Mouse (Mus musculus): Measurements from ENCODE around the gene Coil.
A peak's percentile ranks its signal among the peaks of the same experiment; 100 is the strongest.
"Not testable (repeated sequence)": the region's sequence is repeated elsewhere in the genome, so short reads cannot be mapped to it uniquely, and the experiment has no call there.

The Coil gene

DNA sequence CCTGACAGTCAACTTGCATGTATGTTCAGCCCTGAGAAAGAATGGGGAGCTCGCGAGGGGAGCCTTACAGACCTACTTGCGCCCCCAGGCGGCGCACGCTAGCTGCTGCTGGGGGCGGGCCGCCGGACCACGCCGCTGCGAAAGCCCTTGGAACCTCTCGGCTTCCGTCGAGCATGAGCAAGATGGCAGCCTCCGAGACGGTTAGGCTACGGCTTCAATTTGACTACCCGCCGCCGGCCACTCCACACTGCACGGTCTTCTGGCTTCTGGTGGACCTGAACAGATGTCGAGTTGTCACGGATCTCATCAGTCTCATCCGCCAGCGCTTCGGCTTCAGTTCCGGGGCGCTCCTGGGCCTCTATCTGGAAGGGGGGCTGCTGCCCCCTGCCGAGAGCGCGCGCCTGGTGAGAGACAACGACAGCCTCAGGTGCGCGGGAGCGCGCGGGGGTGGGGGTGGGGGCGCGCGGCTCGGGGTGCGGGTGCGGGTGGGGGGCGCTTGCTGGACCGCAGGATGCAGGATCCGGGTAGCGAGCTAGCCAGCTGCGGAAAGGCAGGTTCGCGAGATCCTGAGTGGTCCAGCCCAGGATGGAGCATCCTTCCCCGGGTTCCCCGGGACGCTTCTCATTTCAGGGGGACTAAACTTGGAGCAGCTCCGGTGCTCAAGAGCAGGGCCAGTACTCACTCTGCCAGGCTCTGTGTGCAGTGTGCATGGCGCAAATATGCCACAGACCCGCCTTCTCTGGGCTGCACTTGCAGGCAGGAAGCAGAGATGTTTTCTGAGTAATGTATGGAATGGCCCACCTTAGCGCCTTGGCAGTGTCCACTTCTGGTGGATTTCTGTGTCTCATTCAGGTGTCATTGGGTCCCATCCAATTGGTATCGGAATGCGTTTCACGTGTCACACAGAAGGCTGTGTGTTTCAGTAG, 4.0 kb downstream of the Coil start:
- peak; percentile 95 for DNase-seq (ENCODE audit: low read depth)

DNA sequence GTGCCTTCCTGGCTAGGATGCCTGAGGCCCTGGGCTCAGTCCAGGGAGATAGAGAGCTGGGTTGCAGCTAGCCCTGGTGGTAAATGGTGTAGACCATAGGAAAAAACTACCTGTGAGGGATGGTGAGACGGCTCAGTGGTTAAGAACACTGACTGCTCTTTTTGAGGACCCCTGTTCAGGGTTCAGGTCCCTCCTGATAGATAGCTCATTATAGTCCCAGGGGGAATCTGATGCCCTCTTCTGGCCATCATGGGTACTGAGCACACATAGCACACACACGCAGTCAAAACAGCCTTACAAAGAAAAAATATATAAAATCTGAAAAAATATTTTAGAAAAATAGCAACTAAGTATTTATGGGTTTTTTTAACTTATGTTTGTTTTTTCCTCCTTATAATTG, 6.3 kb downstream of the Coil start:
- DNase-seq (ENCODE audit: low read depth), result peak; percentile 53

DNA sequence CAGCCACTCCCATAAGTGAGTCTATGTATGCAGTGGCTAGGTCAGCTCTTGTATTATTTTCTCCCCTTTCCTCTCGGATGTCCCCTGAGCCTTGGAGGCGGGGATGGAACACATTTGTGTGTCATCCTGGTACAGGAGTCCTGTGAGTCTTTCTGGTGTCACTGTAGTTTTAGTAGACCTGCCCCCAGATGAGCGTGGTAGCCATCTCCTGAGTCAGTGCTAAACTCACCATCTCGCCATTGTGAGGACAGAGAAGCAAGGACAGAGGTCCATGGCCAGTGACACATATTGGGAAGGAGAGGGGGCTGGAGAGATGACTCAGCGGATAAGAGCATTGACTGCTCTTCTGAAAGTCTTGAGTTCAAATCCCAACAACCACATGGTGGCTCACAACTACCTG, 7.1 kb downstream of the Coil start:
- no peak for DNase-seq (ENCODE audit: low read depth)

DNA sequence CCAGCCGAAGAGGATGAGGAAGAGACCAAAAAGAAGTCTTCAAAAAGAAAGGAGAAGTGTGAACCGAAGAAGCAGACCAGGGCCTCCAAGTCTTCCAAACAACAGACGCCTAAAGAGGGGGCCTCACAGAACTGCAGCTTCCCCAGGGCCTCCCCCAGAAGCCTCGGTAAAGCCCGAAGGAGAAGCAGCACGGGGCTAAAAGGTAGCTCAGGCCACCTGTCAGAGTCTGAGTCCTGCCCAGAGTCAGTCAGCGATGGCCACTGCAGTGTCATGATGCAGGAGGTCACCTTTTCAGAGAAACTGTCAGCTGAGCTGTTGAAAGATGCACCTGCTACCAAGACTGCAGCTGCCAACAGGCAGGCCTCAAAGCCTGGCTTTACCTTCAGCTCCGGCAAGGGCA, 11.3 kb downstream of the Coil start:
- DNase-seq (ENCODE audit: low read depth), result no peak

DNA sequence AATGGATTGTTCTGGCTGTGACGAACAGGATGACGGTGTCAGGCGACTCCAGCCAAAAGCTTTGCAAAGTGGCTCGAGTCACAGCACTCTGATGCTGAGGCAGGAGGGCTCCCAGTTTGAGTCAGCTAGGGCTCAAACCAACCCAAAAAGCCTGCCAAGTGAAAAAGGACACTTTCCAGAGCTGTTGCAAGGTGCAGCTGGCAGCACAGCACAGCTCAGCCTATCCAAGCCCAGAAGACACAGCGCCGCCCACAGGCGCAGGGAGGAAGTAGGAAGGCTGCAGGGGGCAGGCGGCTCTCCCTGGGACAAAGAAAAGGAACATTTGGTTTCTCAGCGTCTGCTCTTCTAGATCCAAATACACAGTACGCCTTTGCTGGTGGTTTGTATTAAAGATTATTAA, 16.6 kb downstream of the Coil start:
- no peak for DNase-seq (ENCODE audit: low read depth)

DNA sequence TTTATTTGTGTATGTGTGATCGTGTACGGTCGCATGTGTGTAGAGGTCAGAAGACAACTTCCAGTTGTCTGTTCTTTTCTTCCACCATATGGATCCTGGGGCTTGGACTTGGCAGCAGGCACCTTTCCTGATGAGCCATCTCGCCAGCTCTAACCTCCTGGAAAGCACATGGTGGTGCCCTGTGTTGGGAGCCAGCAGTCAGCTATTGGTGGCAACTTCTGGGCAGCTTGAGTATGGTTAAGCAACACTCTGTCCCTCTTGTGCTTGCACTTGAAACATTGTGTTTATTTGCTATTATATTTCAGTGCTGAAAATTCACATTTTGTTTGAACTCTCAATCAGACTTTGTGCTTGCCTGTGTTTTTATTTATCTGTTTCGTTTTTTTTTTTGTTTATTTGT, 18.9 kb downstream of the Coil start:
- no peak for DNase-seq (ENCODE audit: low read depth)

DNA sequence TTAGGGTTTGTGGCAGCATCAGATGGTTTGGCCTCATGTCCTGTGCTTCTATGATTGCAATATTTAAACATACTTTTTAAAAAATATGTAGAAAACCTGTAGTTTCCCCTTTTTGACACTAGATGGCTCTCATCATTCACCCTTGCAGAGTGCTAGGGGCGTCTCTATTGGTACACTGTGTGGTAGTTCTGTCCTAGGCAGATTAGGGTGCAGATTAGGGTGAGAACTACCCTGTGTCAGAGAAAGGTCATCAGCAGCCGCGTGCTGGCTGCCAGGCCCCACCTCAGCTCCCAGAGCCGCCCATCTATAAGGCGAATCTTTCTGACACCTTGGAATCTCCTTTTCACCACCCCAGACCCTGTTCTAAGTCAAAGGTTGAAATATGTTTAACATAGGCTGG, 19.5 kb downstream of the Coil start:
- peak; percentile 74 for DNase-seq (ENCODE audit: low read depth)

DNA sequence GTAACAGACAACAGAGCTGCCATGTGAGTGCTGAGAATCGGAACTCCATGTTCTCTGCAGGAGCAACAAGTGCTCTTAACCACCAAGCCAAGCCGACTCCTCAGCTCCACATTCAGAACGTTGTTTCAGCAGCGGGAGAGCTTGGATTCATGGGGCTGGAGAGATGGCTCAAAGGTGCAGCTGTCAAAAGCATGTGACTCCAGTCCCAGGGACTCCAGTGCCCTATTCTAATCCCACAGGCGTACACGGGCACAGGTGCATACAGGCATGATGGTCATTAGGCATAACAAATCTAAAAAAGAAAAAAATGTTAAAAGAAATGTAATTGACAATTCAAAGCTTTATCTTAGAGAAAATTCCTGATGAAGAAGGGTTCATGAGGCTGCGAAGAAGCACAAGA, 23.1 kb downstream of the Coil start:
- DNase-seq (ENCODE audit: low read depth), result no peak

DNA sequence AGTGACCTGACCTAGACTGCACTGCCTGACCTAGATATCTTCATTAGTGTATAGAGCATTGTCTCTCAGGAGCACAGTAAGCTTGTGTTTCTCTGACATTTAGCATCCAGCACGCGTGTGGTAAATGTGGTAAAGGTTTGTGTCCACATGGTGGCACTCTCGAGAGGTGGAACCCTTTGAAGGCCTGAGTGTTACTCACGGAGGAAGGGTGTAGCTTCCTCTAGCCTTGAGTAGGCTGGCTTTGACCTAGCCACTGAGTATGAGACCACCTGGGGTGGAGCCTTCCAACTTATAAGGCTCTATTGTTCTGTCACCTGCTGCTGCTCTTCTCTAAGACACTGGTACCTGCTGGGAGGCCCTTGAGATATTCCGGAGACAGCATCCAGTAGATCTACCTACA, 23.6 kb downstream of the Coil start:
- DNase-seq (ENCODE audit: low read depth), result peak; percentile 89

DNA sequence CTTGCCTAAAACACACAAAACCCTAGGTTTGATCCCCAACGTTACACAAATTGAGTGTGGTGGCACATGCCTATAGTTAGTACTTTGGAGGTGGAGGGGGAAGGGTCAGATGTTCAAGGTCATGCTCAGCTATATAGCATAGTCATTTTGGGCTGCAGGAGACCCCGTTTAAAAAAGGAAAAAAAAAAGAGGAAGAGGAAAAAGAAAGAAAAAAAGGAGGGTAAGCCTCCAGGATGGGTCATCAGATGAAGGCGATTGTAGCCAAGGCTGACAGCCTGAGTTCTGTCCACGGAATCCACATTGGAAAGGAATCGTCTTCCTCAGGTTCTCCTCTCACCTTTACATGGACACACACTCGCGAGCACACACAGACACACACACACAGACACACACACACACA, 24.4 kb downstream of the Coil start:
- no peak for DNase-seq (ENCODE audit: low read depth)

DNA sequence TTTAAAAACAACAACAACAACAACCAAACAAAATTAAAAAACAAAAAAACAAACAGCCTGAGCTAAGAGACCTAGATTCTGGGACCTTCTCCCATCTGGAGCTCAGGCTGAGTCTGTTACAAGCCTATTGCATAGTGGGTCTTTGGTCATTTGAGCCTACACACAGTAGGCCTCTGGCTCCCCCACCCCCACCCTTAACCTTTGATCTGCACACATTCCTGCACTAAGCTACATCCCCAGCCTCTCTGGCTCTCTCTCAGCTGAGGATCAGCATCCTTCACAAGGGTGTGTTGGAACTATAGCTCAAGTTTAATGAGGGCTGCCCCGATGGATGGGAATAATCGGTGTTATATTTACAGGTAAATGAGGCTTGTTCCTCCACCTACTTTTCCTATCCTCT, 25.6 kb downstream of the Coil start:
- no peak for DNase-seq (ENCODE audit: low read depth)

DNA sequence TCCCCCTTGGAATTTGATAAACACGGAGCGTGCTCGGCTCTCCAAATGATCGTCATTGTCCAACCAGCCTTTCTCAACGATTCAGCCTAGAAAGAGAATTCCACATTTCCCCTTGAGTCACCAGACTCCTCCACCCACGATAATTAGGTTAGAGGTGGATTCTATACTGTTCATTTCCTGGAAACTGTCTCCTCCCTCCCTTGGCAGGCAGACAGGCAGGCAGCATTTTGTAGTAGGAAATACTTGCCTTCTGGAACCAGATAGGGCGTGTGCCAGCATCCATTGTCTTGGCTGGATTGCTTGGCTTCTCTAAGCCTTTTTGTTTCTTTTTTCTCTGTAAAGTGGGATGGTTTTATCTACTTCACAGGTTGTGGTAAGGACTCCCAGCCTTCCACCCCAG, 26.4 kb downstream of the Coil start:
- DNase-seq (ENCODE audit: low read depth), result no peak

DNA sequence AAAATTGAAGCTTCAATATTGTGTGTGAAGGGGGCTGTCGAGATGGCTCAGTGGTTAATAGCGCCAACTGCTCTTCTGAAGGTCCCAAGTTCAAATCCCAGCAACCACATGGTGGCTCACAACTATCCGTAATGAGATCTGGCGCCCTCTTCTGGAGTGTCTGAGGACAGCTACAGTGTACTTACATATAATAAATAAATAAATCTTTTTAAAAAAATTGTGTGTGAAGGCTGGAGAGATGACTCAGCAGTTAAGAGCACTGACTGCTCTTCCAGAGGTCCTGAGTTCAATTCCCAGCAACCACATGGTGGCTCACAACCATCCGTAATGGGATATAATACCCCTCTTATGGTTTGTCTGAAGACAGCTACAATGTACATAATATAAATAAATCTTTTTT, 27.3 kb downstream of the Coil start:
- not testable (repeated sequence) for DNase-seq (ENCODE audit: low read depth)

DNA sequence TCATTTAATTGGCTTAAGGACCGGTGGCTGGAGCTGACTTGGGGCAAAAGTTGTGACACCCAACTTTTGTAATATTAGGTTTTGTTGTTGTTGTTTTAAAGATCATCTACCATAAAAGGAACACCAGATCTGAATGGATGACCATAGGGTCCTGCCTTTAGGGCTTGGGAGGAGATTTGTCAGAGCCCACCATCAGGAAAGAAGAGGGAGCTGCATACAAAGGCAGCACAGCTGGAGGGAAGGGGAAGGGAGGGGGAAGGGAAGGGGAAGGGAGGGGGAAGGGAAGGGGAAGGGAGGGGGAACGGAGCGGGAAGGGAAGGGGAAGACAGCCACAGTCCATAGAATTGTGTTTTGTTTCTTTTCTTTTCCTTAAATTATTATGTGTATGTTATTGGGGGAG, 28.4 kb downstream of the Coil start:
- DNase-seq (ENCODE audit: low read depth), result no peak

DNA sequence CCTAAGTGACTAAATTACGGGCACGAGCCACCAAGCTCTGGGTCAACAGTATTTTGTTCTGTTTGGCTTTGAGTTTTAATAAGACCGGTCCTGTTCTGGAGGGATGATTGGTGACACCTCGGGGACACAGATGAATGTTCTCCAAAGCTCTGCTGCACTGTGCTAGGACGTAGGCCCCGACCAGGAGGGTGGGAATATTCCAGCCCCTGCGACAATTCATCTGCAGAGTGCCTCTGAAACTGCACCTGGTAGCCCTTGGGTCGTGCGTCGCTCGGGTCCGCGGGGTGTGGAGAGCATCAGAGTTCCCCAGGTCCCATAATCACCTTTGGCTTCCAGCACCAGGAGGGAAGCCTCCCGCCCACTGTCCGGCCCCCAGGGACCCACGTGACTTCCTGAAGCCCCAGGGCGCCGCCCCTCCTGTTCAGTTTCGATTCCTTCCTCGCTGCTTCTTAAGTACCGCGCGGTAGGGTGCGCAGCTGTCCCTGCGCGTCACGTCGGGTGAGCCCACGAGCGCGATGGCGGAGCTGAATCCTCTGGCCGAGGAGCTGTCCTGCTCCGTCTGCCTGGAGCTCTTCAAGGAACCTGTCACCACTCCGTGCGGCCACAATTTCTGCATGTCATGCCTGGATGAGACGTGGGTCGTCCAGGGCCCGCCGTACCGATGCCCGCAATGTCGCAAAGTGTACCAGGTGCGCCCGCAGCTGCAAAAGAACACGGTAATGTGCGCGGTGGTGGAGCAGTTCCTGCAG, 29.1 kb downstream of the Coil start, which contains the start of gene Trim25:
Gene Trim25 (plus strand): TSS at position 403 of the 749 bp plus-strand sequence.
- peak; percentile 95 for DNase-seq (ENCODE audit: low read depth)

DNA sequence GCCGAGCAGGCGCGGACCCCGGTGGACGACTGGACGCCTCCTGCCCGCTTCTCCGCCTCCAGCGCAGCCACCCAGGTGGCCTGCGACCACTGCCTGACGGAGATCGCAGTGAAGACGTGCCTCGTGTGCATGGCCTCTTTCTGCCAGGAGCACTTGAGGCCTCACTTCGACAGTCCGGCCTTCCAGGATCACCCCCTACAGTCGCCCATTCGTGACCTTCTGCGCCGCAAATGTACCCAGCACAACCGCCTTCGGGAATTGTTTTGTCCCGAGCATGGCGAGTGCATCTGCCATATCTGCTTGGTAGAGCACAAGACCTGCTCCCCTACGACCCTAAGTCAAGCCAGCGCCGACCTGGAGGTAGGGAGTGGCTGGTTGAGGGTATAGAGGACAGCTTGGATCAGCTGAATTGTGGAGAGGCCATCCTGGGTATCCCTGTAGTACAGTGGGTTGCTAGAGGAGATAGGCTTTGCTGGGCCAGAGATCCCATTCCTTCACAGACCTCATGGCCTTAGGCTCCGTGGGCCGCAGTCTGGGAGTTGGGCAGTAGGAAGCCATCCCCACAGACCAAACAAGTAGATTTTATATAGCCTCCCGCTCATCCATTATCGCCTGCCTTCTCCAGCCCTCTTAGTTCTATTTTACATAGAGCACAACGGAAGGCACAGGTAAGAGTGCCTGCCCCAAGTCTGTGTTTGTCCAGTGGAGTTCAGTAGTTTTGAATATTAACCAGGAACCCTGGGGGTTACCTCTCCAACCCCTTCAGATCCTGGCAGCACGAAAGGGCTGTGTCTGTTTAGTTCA, 29.9 kb downstream of the Coil start:
- no peak for DNase-seq (ENCODE audit: low read depth)

DNA sequence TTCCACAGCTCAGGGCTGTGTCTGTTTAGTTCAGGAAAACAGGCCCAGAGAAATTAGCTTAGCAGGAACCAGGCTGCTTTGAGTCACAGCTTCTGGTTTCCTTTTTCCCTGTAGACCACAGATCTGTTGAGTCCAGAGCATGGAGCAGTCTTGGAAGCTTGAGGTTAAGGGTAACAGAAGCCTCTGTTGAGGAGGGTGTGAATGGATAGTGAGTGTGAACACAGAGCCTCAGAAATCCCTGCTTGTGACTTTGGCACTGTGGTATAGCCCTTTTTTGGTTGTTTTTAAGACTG, 30.4 kb downstream of the Coil start:
- no peak for DNase-seq (ENCODE audit: low read depth)

DNA sequence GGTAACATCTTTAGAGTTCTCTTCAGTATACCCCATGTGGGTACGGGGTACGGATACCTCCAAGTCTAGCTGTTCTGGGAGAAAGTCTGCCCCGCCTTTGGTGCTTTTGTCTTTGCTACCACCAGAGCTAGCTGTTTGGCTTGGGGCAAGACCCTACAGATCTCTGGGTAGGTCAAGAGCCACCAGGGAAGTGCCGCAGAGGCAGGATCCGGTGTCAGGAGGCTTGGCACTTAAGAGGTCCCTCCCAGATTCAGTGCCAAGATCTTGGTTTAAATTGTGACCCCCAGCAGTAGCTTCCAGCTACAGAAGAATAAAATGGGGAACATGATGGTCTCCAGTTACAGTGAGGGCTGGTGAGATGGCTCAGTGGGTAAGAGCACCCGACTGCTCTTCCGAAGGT, 31.5 kb downstream of the Coil start:
- no peak for DNase-seq (ENCODE audit: low read depth)

DNA sequence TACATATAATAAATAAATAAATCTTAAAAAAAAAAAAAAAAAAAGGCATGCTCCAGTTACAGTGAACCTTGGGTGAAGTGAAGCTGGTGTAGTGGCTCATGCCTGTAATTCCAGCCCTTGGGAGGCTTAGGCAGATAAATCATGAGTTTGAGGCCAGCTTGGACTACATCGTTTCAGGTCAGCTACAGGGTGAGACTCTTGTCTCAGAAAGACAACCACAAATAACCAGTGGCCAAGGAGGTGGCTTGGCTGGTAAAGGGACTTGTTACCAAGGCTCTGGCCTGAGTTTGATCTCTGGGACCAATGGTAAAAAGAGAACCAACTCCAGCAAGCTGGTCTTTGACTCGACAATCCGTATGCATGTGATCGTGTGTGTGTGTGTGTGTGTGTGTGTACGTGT, 32.0 kb downstream of the Coil start:
- no peak for DNase-seq (ENCODE audit: low read depth)

DNA sequence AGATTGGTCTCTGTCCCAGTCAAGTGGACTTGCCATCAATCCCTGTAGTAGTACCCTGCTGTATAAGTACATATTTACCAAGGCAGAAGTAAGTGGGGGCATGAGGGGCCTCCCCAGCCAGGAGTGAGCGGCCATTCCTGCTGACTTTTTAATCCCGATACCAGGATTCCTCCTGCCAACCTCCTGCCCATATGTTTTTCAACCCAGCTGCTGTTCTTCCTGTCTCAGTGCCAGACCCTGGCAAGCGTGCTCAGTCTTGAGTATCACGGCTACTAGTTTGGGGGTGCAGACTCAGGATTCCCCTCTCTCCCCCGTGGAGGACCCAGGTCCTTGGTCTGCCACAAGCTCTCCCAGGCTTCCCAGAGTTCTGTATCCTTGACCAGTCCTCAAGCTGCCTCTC, 32.6 kb downstream of the Coil start:
- DNase-seq (ENCODE audit: low read depth), result no peak

DNA sequence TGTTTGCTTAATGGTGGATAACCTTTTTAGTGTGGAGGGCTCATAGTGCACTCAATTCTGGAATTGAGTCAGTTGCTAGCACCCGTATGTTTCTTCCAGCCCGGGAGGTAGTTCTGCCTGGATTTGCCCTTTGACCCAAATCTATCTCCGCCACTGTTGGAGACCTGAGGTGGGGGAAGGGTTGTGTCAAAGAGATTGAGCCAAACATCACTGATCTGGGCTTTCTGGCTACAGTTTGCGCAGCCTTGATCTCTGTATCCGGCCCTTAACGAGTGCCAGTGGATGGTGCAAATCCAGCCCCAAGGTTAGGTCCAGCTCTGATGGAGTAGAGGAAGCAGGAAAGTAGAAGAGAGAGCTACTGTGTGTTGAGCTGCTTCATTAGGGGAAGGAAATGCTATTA, 33.0 kb downstream of the Coil start:
- DNase-seq (ENCODE audit: low read depth), result no peak

DNA sequence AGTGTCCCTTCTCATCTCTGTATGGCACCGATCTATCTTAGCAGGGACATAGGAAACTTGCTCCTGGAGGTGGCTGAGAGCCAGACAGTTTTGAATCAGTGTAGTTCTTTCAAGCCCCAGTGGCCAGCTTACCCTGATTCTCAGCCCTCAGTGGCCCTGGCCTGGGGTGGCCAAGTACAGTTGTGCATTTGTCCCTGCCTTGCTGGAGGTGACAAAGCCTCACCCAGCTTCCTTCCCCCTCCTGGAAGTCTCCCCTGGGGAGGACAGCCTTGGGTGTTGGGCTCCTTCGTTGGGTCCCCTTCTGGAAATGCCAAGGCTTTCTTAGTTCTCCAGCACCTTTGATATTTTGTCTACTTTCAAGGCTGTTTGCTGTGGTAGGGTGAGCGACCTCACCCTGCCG, 33.7 kb downstream of the Coil start:
- no peak for DNase-seq (ENCODE audit: low read depth)

DNA sequence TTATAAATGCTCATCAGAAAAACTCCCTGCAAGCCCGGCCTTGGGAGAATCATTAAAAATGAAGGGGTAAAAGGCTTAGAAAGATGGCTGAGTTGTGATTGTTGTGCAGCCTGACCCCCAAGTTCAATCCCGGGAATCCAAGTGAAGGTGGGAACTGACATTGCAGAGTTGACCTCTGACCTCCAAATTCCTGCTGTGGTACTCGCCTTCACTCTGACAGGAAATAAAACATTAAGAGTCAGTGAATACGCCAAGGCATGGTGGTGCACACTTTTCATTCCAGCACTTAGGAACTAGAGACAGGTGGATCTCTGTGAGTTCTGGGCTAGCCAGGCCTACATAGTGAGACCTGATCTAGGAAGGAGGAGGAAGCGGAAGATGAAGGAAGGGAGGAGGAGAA, 35.4 kb downstream of the Coil start:
- no peak for DNase-seq (ENCODE audit: low read depth)

Measured in naive thymus-derived CD4-positive, alpha-beta T cell, adult 2 months (primary cell).